Mouse (Mus musculus) G1E (cell line): ENCODE data around the gene Atg10. TPM values are rescaled to one million over a fixed set of nuclear protein-coding genes. Genes with fewer than 3 reads are reported as not detected.

Experiments used
- ATAC-seq: 2 replicates; pipeline ENCODE4 v1.8.0; 2016; ENCODE audit warnings: mild to moderate bottlenecking; ENCODE audit not compliant: insufficient number of reproducible peaks, poor library complexity, low FRiP score, severe bottlenecking; ENCODE audit errors: extremely low read depth
- DNase-seq: peaks from one replicate; pipeline ENCODE4 v3.0.0; 2012; ENCODE audit warnings: low spot score
- H3K27me3 ChIP-seq: 2 replicates; pipeline ENCODE4 v1.6.1; 2012; ENCODE audit warnings: mild to moderate bottlenecking, low read length, inconsistent platforms; ENCODE audit not compliant: insufficient read depth
- H3K36me3 ChIP-seq: replicated peaks from 2 replicates; pipeline ENCODE3; 2012; ENCODE audit warnings: mild to moderate bottlenecking, inconsistent platforms
- H3K4me1 ChIP-seq: 2 replicates; pipeline ENCODE4 v1.6.1; 2012; ENCODE audit warnings: low read depth, low read length, inconsistent platforms, mixed read lengths; ENCODE audit not compliant: insufficient read depth
- H3K4me3 ChIP-seq: 2 replicates; pipeline ENCODE4 v1.5.1; 2012; ENCODE audit warnings: low read depth, mild to moderate bottlenecking, inconsistent platforms, low read length, moderate library complexity, mixed read lengths
- H3K9me3 ChIP-seq: replicated peaks from 2 replicates; pipeline ENCODE4 v1.6.1; 2012; ENCODE audit warnings: inconsistent platforms
- CTCF ChIP-seq: IDR thresholded peaks from 2 replicates; pipeline ENCODE4 v1.5.1; 2012; ENCODE audit warnings: low read depth, low read length, inconsistent platforms, mixed read lengths
- GATA1 ChIP-seq: IDR thresholded peaks from 2 replicates; pipeline ENCODE4 v1.6.1; 2012; ENCODE audit warnings: borderline replicate concordance, low read length, inconsistent platforms, mixed read lengths
- GATA2 ChIP-seq: IDR thresholded peaks from 2 replicates; pipeline ENCODE4 v1.6.1; 2012; ENCODE audit warnings: low read depth, low read length, inconsistent platforms, borderline replicate concordance
- POLR2AphosphoS5 ChIP-seq: IDR thresholded peaks from 2 replicates; pipeline ENCODE4 v1.6.1; 2012; ENCODE audit warnings: low read depth, low read length, inconsistent platforms; ENCODE audit not compliant: insufficient replicate concordance
- TAL1 ChIP-seq: conservative IDR thresholded peaks from 2 replicates; pipeline ENCODE4 v1.6.1; 2012; ENCODE audit warnings: low read depth, low read length, inconsistent platforms, mixed read lengths
- polyA plus RNA-seq: library from polyadenylated mRNA; stranded (reverse); fragments of >175 nt; gene quantifications from 2 replicates; pipeline ENCODE4 v1.2.3, GENCODE M21; 2012
- total RNA-seq, 2 experiments: library from RNA; stranded (forward) in 1 of 2; stranded (reverse) in 1 of 2; fragments of 200-1000 nt in 1 of 2; fragments of >200 nt in 1 of 2; fragmentation: Nextera tagmentation in 1 of 2; gene quantifications; 2 replicates each; pipeline ENCODE4 v1.2.3; 2014 to 2017

The Atg10 gene
- total and polyA plus RNA-seq, 3 experiments: 0.28 to 23.3 (median 10.1) TPM

- Histone ChIP-seq H3K36me3 (no peaks in the 10 kb centered on the region), H3K27me3 (no peaks in the 10 kb centered on the region), H3K4me1 (peaks cover 43% of the 10 kb centered on the region), H3K9me3 (no peaks in the 10 kb centered on the region), H3K4me3 (peak overlapping the region; percentile 66; the same call in 1 of the 2 replicates)
- no peak for DNase-seq
- no peak for ATAC-seq
- TF ChIP-seq CTCF (no peak), TAL1 (no peak), GATA1 (no peak), POLR2AphosphoS5 (no peak), GATA2 (no peak)
Measured at GRCm38 (mm10) chr13:91179174-91179899, 44.4 kb downstream of the Atg10 start.

- no peak overlapping the region for H3K4me3 ChIP-seq
- DNase-seq (no peak), ATAC-seq (0 out of 2 replicates have a peak, but pooled peaks have one; percentile 11)
- TF ChIP-seq TAL1: no peak
- no peak for TF ChIP-seq GATA2
- no peak for TF ChIP-seq CTCF
- no peak for TF ChIP-seq POLR2AphosphoS5
- TF ChIP-seq GATA1: no peak
- peaks cover 41% of the 10 kb centered on the region for H3K4me1 ChIP-seq
- H3K36me3 ChIP-seq: no peaks in the 10 kb centered on the region
- H3K27me3 ChIP-seq: no peaks in the 10 kb centered on the region
- no peaks in the 10 kb centered on the region for H3K9me3 ChIP-seq
Measured at GRCm38 (mm10) chr13:91178428-91179160, 45.2 kb downstream of the Atg10 start.

- ATAC-seq: no peak
- no peak overlapping the region for H3K4me3 ChIP-seq
- peaks cover 26% of the 10 kb centered on the region for H3K4me1 ChIP-seq
- TF ChIP-seq TAL1: no peak
- TF ChIP-seq GATA1: no peak
- no peak for TF ChIP-seq CTCF
- TF ChIP-seq GATA2: no peak
- no peak for TF ChIP-seq POLR2AphosphoS5
- DNase-seq: no peak
- no peaks in the 10 kb centered on the region for H3K27me3 ChIP-seq
- H3K9me3 ChIP-seq: no peaks in the 10 kb centered on the region
- H3K36me3 ChIP-seq: no peaks in the 10 kb centered on the region
Measured at GRCm38 (mm10) chr13:91175347-91175746, 48.4 kb downstream of the Atg10 start.

- Histone ChIP-seq H3K9me3 (no peaks in the 10 kb centered on the region), H3K4me1 (peaks cover 40% of the 10 kb centered on the region), H3K4me3 (no peak overlapping the region), H3K27me3 (no peaks in the 10 kb centered on the region), H3K36me3 (no peaks in the 10 kb centered on the region)
- DNase-seq (no peak), ATAC-seq (no peak)
- TF ChIP-seq POLR2AphosphoS5 (no peak), GATA1 (no peak), CTCF (no peak), TAL1 (no peak), GATA2 (no peak)
Measured at GRCm38 (mm10) chr13:91171766-91172491, 51.8 kb downstream of the Atg10 start.

GRCm38 (mm10) chr13:91171205-91171604 is 52.6 kb downstream of the Atg10 start:
- Histone ChIP-seq H3K9me3 (no peaks in the 10 kb centered on the region), H3K4me1 (peaks cover 47% of the 10 kb centered on the region), H3K27me3 (no peaks in the 10 kb centered on the region), H3K4me3 (no peak overlapping the region), H3K36me3 (no peaks in the 10 kb centered on the region)
- TF ChIP-seq TAL1 (no peak), GATA1 (no peak), POLR2AphosphoS5 (no peak), CTCF (no peak), GATA2 (no peak)
- DNase-seq (no peak), ATAC-seq (no peak)
